Mouse (Mus musculus) 3134 (cell line): ENCODE data around the gene Car12.
A peak's percentile ranks its signal among the peaks of the same experiment; 100 is the strongest.
"Not testable (repeated sequence)": the region's sequence is repeated elsewhere in the genome, so short reads cannot be mapped to it uniquely, and the experiment has no call there.

Experiments
- DNase-seq: peaks from one replicate; pipeline ENCODE4 v3.0.0-alpha.2; 2011; ENCODE audit warnings: low spot score; ENCODE audit not compliant: insufficient read length; ENCODE audit errors: extremely low read depth

Car12 gene

GRCm38 (mm10) chr9:66760991-66761390 is 47.5 kb downstream of the Car12 start:
- DNase-seq, result no peak

GRCm38 (mm10) chr9:66768721-66769120 is 55.2 kb downstream of the Car12 start:
- no peak for DNase-seq

GRCm38 (mm10) chr9:66769275-66769674 is 55.8 kb downstream of the Car12 start:
- no peak for DNase-seq

GRCm38 (mm10) chr9:66770701-66771100 is 57.2 kb downstream of the Car12 start:
- DNase-seq, result no peak

- DNase-seq, result not testable (repeated sequence)
These were observed 71.1 kb downstream of the Car12 start for GRCm38 (mm10) chr9:66784552-66784951.

GRCm38 (mm10) chr9:66787821-66788220 is 74.3 kb downstream of the Car12 start:
- no peak for DNase-seq

- DNase-seq, result no peak
These were observed 81.4 kb downstream of the Car12 start for GRCm38 (mm10) chr9:66794629-66795463.

- peak; percentile 100 for DNase-seq
These were observed 82.2 kb downstream of the Car12 start, which contains the start of gene Aph1b for GRCm38 (mm10) chr9:66795464-66796324. TSS of gene Aph1b (minus strand) at chr9:66795490.

- DNase-seq, result no peak
These were observed 83.3 kb downstream of the Car12 start, which contains the start of gene Gm10647 for GRCm38 (mm10) chr9:66796739-66797138. TSS of gene Gm10647 (plus strand) at chr9:66797039.

GRCm38 (mm10) chr9:66801947-66802346 is 88.5 kb downstream of the Car12 start:
- DNase-seq, result no peak

- DNase-seq, result not testable (repeated sequence)
These were observed 92.5 kb downstream of the Car12 start for GRCm38 (mm10) chr9:66805951-66806350.

- no peak for DNase-seq
These were observed 99.9 kb downstream of the Car12 start for GRCm38 (mm10) chr9:66813392-66813791.
